17 mouse cellular contexts compared by ENCODE assay signal in genomic region chr9:81217938-81218337, GRCm38 (mm10).
"Had no signal": no experiment of that assay in that cellular context is flagged by ENCODE, and none has a peak within 500 bp of the region (broad histone marks: within the 10 kb centered on the region; RNA-seq: fewer than 3 reads in every experiment).

No protein-coding gene starts in this region.

- H3K27me3 ChIP-seq: limb, embryonic 12.5 days; liver, embryonic 13.5 days; neural tube, embryonic 12.5 days had no signal

- H3K4me2 ChIP-seq: limb, embryonic 12.5 days; liver, embryonic 13.5 days; neural tube, embryonic 12.5 days had no signal

- H3K4me1 ChIP-seq: limb, embryonic 12.5 days; liver, embryonic 13.5 days; neural tube, embryonic 12.5 days had no signal

- H3K9ac ChIP-seq: limb, embryonic 12.5 days; liver, embryonic 13.5 days; liver, postnatal 0 days; neural tube, embryonic 12.5 days had no signal

- ATAC-seq: intestine, embryonic 16.5 days; liver, postnatal 0 days; lung, postnatal 0 days had no signal

- H3K36me3 ChIP-seq: limb, embryonic 12.5 days; liver, embryonic 13.5 days; midbrain, embryonic 10.5 days; neural tube, embryonic 12.5 days had no signal

- H3K4me3 ChIP-seq: limb, embryonic 12.5 days; liver, embryonic 13.5 days; midbrain, embryonic 10.5 days; myocyte; neural tube, embryonic 12.5 days had no signal

- H3K9me3 ChIP-seq: limb, embryonic 12.5 days; liver, embryonic 13.5 days; neural tube, embryonic 12.5 days had no signal

- H3K27ac ChIP-seq: limb, embryonic 12.5 days; liver, embryonic 13.5 days; midbrain, embryonic 10.5 days; neural tube, embryonic 12.5 days had no signal

- DNase-seq: kidney, adult 8-10 months; kidney, postnatal 4 days; liver; liver, embryonic 13.5 days; liver, postnatal 0 days; lung, postnatal 36 days; midbrain, embryonic 14.5 days; right cerebral cortex, adult 18-20 months; right cerebral cortex, postnatal 25 days; thymus, adult 2 months; thymus, postnatal 25 days had no signal
